Mouse (Mus musculus) urinary bladder, postnatal 4 days (tissue): ENCODE data around the gene Col23a1.

ENCODE experiments used
- DNase-seq, 2 experiments: peaks; one replicate each; pipeline ENCODE4 v3.0.0; 2021 to 2022; ENCODE audit warnings: low spot score in 2 of 2

Gene Col23a1

DNA sequence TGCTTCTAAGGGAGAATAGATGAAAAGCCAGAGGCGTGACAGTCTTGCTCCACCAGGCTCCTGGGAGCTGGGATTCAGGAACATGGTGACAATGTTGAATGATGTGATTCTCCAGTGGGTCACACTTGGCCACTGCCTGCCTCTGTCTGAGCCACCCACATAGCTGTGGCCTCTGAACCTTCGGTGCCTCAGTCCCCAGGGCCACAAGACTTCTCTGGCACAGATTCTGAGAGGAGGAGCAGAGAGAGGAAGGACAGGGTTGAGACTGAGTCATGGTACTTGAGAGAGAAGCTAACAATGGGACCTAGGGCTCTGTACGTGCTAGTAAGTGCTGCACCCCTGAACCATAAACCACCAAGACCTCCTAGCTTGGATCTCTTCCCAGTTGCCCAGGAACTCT, 141.6 kb downstream of the Col23a1 start:
- DNase-seq = no peak

DNA sequence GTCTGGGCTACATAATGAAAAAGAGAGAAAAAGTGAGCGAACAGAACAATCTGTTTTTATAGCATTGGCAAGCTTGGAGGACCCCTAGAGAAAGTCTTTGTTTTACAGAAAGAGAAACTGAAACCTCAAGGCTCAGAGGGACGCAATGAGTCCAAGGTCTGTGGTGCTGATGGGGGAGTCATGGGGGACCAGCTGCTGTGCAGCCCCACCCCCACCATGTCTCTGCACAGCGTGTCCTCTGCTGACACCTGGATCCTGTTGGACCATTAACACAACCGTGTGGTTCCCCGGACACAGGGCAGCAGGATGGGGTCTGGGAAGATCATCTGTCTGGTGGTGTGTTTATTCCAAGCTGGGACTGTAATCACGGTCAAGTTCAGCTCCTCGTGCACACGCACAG, 142.2 kb downstream of the Col23a1 start:
- no peak for DNase-seq

DNA sequence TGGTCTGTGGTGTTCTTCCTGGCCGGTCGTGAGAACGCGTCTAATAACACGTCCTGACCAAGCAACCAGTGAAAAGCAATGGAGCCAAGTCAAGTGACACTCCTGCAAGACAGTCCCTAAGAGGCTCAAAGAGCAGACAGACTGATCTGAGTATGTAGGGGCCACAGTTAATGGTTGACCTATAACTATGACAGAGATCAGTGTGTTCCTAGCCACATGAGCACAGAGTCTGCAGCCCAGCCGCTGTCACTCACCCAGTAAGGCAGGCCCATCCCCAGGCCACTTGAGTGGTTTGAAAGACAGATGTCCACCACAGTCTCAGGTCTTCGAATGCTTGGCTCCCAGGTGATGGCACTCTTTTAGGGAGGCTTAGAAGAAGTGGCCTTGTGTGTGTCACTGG, 152.3 kb downstream of the Col23a1 start:
- DNase-seq = no peak

DNA sequence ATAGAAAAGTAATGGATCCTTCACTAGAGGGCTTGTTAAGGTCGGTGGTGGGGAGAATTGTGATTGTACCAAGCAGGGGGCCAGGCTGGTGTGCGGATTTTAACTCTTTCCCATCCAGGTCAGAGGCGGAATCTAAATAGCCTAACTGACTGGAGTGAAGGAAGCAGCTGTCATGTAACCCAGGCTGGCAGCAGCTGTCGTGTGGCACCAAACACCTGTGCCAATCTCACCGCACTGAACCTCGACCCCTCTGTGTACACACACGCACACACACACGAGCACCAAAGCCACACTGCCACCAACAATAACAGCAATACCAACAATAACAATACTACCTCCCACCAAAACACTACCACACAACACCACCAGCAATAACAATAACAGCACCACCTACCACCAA, 152.9 kb downstream of the Col23a1 start:
- no peak for DNase-seq

DNA sequence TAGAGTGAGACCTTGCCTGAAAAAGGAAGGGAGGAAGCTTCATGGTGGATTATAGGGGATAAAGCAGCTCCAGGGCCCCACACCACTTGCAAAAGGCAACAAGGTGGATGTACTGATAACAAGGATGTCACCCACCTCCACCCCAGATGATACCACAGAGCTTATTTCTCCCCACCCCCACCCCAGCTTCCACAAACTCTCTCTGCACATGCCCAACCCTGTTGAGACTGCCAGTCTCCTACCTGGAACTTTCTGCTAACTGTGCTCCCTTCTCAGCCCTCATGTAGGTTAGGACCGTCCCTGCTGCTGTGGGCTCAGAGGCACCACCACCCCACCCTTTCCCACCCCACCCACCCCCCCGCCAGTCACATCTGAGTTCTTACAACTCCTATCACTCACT, 154.1 kb downstream of the Col23a1 start:
- DNase-seq = no peak

DNA sequence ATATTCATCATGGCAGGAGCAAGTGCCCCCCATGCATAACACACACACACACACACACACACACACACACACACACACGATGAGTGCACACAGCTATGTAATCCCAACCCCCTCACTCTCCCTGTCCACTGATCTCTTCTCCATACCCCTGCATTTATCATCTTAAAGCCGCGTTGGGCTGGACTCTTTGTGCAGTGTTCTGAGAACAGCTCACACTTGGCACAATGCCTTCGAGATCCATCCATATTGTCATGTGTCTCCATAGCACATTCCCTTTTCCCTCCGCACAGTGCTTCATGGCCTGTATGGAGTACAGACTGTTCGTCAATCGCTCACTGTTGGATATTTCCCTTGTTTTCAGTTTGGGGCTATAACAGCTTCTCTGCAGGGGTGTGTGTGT, 154.9 kb downstream of the Col23a1 start:
- DNase-seq = no peak

DNA sequence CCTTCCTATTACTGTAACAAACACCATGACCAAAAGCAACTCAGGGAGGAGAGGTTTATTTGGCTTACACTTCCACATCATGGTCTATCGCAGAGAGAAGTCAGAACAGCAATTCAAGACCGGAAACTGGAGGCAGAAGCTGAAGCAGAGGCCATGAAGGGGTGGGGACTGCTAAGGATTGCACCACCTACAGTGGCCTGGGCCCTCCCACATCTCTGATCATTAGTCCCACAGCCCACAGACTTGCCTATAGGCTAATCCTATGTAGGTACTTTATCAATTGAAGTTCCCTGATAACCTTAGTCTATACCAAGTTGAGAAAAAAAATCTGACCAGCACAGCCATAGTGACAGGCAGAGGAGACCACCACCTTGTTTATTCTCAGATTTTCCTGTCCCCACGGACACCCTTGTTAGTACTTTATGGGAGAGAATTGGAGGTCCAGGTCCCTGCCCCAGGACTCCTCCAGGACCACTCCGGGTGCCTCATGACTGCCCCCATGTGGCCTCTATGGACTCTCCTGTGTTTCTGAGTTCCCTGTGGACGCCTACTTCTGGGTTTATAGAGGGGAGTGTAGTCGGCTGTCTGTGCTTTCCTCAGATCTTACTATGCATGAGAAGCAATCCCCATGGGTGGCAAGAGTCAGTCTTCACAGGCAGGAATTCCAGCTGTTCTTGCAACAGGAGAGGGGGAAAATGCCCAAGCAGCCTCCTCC, 157.1 kb downstream of the Col23a1 start:
- peak in 1 of 2 experiments; percentile 31 for DNase-seq

DNA sequence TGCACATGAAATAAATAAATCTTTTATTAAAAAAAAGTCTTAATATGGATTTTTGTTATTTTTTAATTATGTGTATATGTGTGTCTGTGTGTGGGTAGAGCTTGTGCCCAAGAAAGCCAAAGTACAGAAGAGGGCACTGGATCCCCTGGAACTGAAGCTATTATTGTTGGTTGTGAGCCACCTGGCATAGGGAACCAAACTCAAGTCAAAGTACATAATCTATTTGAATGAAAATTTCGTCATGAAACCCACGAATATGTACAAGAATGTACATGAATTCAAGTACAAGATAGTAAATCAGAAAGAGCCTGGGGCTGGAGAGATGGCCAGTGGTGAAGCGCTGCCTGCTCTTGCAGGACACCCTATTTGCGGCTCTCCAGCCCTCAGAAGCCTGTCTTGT, 158.5 kb downstream of the Col23a1 start:
- no peak for DNase-seq

DNA sequence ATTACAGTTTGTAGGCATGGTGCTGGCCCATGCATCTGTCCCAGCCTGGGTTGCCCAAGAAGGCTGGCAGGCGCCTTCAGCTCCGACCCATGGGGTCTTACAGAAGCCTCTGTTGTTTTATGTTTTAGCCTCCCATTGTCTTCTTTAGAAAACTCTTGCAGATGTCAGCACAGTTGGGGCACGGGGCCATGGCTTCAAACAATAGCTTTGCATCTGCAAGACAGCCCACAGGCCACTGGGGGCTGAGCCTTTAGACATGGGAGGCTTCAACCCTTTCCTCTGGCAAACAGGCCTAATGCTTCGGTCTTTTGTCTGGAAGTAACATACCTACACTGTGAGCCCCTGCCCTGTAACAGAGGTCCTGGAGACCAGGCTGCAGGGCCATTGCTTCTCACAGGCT, 159.0 kb downstream of the Col23a1 start:
- no peak for DNase-seq

DNA sequence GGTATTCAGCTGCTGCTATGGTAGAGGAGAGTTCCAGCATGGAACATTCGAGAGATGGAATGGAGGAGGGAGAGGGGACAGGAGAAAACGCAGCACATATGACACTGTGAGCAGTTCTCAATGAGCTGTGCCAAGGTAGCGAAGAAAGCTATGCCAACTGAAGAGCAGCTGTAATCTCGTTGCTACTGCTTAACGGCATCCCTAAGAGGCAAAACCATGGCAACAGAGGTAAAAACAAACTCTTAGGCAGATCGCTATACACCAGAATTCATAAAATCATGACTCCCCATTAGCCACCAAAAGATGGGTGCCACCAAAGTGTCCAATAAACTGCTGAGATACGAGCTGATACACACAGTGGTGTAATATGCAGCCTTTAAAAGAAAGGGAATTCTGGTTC, 160.2 kb downstream of the Col23a1 start:
- DNase-seq = no peak

DNA sequence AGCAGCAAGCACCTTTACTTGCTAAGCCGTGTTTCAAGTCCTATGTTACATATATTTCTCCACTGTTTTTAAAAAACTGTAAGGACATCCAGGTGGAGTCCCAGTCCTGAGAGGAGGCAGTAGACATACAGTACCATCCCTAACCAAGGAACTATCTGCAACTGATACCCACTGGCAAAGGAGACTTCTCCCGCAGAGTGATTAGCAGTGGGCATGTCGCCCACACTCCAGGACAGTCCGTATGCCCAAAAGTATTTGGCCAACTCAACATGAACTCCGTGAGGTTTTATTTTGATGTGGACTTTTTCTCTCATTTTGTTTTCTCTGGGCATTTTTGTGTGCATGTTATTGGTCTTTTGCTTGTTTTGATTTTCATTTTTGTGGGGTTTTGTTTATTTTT, 161.6 kb downstream of the Col23a1 start:
- DNase-seq = no peak

DNA sequence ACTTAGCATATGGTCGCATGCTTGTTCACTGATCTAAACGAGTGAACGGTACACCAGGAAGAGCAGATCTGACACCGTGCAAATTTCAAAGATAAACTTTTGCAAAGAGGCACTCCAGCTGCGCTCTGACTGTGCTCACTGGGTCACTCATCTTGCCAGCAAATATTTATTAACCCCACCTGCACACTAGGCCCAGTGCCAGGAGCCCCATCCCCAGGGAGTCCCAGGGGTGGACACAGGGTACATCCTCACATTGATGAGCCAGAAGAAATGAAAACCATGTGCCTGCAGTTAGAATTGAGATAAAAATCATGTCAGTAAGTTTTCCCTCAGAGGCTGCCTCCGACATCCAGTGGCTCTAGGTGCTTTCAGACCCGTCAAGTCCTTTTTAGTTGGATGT, 162.2 kb downstream of the Col23a1 start:
- no peak for DNase-seq

DNA sequence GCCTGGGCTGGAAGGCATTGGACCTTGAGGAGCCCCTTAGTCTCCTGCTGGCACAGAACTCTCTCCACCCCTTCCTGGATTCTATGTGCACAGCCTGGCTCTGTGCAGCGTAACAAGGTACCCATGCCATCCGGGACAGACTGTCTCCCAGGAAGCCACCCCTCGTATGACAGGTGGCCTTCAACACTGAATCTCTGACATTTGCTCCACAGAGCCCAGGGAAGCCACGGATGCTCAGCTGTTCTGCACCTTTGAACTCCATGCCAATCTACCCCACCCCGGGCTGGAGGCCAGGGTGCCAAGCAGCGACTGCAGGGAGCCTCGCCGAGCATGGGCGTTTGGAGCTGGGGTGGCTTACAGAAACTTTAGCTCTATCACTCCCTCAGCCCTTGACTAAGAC, 164.0 kb downstream of the Col23a1 start:
- no peak for DNase-seq

DNA sequence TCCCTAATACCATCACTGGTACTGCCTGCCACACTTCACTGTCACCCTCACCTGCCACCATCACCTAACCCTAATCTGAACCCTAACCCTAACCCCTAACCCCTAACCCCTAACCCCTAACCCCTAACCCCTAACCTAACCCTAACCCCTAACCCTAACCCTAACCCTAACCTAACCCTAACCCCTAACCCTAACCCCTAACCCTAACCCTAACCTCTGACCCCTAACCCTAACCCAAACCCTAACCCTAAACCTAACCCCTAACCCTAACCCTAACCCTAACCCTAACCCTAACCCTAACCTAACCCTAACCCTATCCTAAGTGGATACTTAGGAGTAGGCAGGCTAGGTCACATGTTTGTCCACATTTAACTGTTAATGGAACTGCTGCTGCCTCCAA, 165.8 kb downstream of the Col23a1 start:
- no peak for DNase-seq

DNA sequence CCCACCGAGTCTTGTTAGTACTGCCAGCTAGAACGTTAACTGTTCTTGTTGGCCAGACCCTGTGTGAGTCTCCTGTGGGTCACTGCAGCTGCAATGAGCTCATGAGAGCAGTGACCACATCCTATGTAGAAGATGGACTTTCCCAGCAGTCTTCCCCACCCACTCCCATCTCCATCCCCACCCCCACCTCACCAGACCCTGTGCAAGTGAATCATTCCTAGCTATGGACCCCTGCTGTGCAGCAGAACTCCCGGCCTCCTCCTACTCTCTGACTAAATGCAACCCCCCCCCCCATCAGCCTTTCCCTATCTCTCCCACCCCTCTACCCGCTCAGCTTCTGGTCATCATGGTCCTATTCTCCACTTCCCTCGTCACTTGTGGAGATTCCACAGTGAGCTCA, 167.9 kb downstream of the Col23a1 start:
- DNase-seq = no peak

DNA sequence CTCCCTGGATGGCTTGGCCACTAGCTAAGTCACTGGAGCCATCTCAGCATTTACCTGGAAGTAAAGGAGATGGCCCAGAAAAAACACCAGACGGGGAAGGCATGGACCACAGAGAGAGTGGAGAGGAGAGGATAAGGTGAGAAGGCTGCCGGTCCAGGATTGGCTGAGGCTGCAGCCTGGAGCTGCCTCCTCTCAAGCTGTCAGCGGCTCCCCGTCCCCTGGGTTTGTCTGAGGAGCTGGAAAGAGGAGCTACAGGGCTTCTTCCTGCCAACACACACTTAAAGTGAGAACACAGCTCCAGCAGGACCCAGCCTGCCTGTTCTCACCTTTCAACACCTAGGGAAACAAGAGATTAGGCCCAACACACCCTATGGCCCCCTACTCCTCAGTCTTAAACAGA, 168.9 kb downstream of the Col23a1 start:
- DNase-seq = no peak

DNA sequence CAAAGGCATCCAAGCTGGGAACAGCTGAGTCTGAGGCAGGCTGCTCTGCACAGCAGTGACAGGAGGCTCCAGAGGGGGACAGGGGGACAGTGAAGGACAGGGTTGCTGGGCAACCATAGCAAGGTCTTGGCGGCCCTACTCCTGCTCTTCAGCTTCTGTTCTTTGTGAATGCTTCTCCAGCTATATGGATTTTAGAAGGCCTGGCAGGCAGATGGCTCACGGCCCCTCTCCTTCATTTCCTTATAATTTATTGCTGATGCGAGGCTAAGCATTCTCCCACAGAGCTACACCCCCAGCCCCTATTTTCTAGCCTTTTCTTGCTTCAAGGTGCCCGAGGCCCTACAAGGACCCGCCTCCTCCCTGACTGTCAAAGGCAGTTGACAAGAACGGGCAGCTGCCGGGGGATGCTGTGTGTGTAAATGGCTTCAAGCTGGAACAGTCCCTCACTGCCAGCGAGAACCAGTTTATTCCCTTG, 169.9 kb downstream of the Col23a1 start:
- DNase-seq = no peak

DNA sequence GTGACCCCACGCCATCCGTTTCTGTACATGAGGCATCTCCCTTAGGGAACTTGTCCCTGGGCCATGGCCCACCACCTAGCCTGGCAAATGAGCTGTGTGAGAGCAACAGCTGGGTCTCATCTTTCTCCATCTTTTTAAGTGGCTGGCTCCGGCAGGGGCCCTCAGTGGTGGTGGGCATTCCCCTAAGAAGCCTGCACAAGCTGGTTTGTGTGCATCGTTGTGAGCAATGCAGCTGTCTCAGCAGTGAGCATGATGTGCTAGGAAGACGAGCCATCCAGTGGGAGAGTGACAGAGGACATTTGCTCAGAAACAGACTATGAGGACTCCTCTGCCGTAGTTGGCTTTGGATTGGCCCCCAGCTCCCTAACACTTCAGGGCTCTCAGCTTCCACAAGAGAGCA, 179.0 kb downstream of the Col23a1 start:
- no peak for DNase-seq

DNA sequence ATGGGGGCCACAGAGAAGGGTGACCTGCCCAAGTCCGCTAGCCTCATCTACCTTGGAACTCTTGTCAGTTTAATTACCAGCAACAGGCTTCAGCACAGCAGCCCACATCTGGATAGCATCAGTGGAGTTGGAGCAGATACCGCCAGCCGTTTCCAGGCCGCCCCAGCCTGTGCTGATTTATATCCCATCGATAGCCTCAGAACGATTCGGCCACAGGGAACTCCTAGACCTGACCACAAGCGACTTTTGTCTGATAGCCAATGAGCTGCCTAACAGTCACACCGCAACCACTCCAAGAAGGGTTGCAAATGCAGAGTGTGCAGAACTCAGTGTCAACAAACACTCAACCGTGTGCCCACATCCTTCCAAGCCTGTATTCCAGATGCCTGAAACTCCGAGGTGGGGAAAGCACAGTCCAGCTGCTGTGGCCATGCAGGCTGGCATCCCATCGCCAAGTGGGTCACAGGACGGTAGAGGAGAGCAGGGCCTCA, 179.7 kb downstream of the Col23a1 start:
- DNase-seq = no peak

DNA sequence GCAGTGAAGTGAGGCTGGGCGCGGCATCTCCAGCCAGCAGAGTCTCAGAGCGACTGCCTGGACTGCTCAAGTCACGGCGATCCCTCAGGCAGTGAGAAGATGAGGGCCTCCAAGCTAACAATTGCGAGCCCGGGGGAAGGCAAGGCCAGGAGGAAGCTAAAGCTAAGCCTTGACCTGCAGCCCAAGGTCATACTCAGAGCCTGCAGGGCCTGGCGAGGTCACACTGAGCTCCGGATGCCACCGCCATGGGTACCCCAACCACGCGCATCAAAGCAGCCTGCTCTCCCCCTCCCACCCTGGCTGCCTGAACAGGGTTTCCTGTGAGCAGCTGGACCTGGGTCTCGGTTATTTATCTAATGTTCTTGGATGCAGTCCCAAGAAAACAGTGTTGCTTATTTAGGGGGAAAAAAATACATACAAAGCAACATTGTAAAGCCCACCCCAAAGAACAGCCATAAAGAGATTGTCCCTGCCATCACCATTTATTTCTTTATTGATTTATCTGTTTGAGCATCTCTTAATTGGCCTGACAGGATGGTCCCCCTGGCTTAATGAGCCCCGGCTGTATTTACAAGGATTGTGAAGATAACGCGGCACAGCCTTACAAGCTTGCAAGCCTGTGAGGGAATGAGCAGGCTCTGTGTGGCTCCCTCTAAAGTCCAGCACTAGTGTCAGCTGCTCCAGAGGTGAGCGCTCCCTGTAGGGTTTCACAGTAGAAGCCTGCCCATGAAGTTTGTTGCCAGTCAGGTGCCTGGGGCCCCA, 180.8 kb downstream of the Col23a1 start:
- DNase-seq = peak in 1 of 2 experiments; percentile 27

DNA sequence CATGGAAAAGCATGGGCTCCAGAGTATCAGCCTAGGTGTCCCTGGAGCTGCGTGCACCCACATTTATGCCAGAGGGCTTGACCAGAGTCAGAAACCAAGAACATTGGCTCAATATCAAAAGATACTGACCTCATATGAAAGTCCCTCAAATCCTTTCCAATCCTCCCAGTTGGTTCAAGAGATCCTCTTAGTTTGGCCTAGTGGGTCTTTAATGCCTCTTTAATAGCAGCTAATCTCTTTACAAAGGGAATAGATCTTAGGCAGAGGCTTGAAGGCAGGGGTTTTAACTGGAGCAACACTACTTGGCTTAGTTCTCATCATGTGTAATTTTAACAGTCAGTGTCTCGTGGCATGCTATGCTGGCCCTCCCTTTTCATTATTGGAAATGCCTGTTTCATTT, 184.0 kb downstream of the Col23a1 start:
- DNase-seq = no peak

DNA sequence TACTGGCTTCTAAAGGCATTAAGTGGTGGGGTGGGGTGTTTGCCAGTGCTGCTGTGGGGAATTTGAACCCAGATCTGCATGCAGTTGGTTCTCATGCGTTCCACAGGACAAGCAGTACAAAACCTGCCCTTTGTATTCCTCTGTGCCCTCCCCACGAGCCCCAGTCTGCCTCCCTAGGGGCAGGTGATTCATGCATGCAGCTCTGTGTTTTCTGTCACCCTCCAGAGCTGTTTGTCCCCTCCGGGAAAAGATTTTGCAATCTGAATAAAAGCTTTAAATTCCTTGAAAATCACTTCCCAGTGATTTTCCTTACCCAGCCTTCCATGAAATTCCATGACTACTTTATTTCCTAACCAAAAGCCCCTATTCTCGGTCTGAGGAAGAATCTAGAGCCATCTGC, 186.8 kb downstream of the Col23a1 start:
- no peak for DNase-seq

DNA sequence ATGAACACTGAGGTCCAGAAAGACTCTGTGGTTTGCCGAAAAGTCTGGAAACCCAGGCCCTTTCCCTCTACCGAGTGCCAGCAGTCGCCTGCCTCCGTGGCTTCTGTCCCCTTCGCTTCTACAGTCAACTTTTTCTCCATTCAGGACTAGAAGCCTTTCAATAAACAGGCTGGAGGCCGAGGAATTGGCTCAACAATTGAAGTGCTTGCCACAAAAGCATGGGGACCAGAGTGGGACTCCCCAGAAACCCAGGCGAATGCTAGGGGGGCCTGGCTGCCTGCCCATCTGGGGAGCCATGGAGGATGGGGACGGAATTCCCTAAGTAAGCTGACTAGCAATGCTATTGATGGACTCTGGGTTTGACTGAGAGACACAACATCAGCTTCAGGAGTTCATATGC, 187.9 kb downstream of the Col23a1 start:
- no peak for DNase-seq
